ENCODE assay signal across 12 mouse cellular contexts in the genomic region with DNA sequence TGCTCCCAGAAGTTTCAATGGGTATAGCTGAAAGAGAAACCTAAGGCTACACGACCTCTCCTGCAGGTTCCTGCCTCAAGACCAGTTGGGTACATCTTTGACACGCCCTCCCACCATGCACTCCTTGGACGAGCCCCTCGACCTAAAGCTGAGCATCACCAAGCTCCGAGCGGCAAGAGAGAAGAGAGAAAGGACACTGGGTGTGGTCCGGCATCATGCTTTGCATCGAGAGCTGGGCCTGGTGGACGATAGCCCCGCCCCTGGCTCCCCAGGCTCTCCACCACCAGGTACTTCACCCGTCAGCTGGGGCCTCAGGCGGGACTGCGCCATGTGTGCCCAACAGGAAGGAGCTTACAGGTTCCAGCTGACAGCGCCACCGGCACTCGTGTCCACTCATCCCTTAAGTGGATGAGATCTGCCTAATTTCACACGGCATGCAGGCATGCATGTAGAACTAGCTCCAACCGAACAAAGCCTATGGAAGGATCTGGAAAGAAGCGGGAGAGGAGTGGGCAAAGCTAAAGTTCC. TPM values are rescaled to one million over a fixed set of nuclear protein-coding genes. Genes with fewer than 3 reads are reported as not detected.
A peak's percentile ranks its signal among the peaks of the same experiment; 100 is the strongest.
DNase-seq lines count a peak whose midpoint lies in the region; ATAC-seq and TF ChIP-seq lines count a peak whose summit lies in the region.
"Had no signal": no experiment of that assay in that cellular context is flagged by ENCODE, and none has a peak within 500 bp of the region (broad histone marks: within the 10 kb centered on the region; RNA-seq: fewer than 3 reads in every experiment).

No protein-coding gene starts in this region.

- ATAC-seq in limb, embryonic 15.5 days (ENCODE audit: insufficient number of reproducible peaks, low FRiP score, low TSS enrichment, low read depth) = no peak

- TF ChIP-seq CTCF in kidney, adult 2 months (conservative IDR thresholded peaks at IDR 0.05; ENCODE audit: insufficient read depth, insufficient read length, low read depth, low read length) = no peak
- no peak for TF ChIP-seq CTCF in layer of hippocampus, adult 2 months (conservative IDR thresholded peaks at IDR 0.05)

- no peak for TF ChIP-seq POLR2A in kidney, adult 2 months (IDR thresholded peaks at IDR 0.05; ENCODE audit: low read depth, low read length)

- no peak overlapping the region for H3K4me2 ChIP-seq in limb, embryonic 15.5 days
- H3K4me2 ChIP-seq: hindbrain, embryonic 13.5 days had no signal

- no peaks in the 10 kb centered on the region for H3K27me3 ChIP-seq in kidney, adult 2 months (replicated peaks; ENCODE audit: control insufficient read depth, insufficient read depth, low read length)
- H3K27me3 ChIP-seq in limb, embryonic 15.5 days = no peaks in the 10 kb centered on the region
- H3K27me3 ChIP-seq: hindbrain, embryonic 13.5 days; intestine, embryonic 15.5 days had no signal

- DNase-seq in kidney, adult 2 months = no peak
- DNase-seq in kidney, adult 8-10 months = no peak
- DNase-seq in retina, postnatal 1 day = peak; percentile 32
- no peak for DNase-seq in retina, embryonic 14.5 days (ENCODE audit: low spot score)
- no peak for DNase-seq in adrenal gland, adult 2 months
- DNase-seq in layer of hippocampus, adult 2 months (ENCODE audit: low spot score in 2 of 2) = no peak

- no peaks in the 10 kb centered on the region for H3K9me3 ChIP-seq in limb, embryonic 15.5 days
- H3K9me3 ChIP-seq: hindbrain, embryonic 13.5 days; intestine, embryonic 15.5 days; megakaryocyte, embryonic 14.5 days had no signal

- no peak overlapping the region for H3K9ac ChIP-seq in limb, embryonic 15.5 days
- H3K9ac ChIP-seq: intestine, embryonic 15.5 days had no signal

- peaks cover 49% of the 10 kb centered on the region for H3K4me1 ChIP-seq in kidney, adult 2 months (ENCODE audit: control insufficient read depth, insufficient read depth, low read length)
- peaks cover 52% of the 10 kb centered on the region for H3K4me1 ChIP-seq in limb, embryonic 15.5 days

- WGBS in kidney, adult 2 months = 51% methylated on average over 19 of the region's 19 CpGs
- 76% methylated on average over 19 of the region's 19 CpGs for WGBS in limb, embryonic 15.5 days

- H3K36me3 ChIP-seq in kidney, adult 2 months (ENCODE audit: control insufficient read depth, insufficient read depth, low read length) = peaks cover 2% of the 10 kb centered on the region; the same call in 1 of the 2 replicates
- H3K36me3 ChIP-seq in limb, embryonic 15.5 days = peaks cover 46% of the 10 kb centered on the region

- H3K27ac ChIP-seq in kidney, adult 2 months (ENCODE audit: insufficient read depth, low read depth, low read length) = peak overlapping the region; percentile 11; the same call in 1 of the 2 replicates
- peak overlapping the region; percentile 71; the same call in 1 of the 2 replicates for H3K27ac ChIP-seq in limb, embryonic 15.5 days
- H3K27ac ChIP-seq in layer of hippocampus, adult 2 months = no peak overlapping the region
- H3K27ac ChIP-seq: intestine, embryonic 15.5 days; left cerebral cortex, adult 2 months had no signal

- H3K4me3 ChIP-seq in kidney, adult 2 months (ENCODE audit: insufficient read depth, low read depth, low read length) = no peak overlapping the region
- no peak overlapping the region for H3K4me3 ChIP-seq in limb, embryonic 15.5 days
- H3K4me3 ChIP-seq in layer of hippocampus, adult 2 months = no peak overlapping the region
- H3K4me3 ChIP-seq: erythroblast, embryonic 14.5 days; hindbrain, embryonic 13.5 days; intestine, embryonic 15.5 days; left cerebral cortex, adult 2 months; megakaryocyte, embryonic 14.5 days had no signal

RNA-seq across cellular contexts. Expression of a gene that starts 14.1 kb away (rescaled TPM):
- 210 and 226 TPM in 2 replicates for polyA plus RNA-seq in kidney, adult 2 months (2012; rRNA removed)
- polyA plus RNA-seq in limb, embryonic 15.5 days (2015; fragmentation: Nextera tagmentation; extraction: Ambion mirVana) = 31.7 and 34.9 TPM in 2 replicates
- 10 to 100 TPM; 17.3 to 27.4 TPM for total RNA-seq in adrenal gland, adult 2 months (2021)
- 28.9 and 29.3 TPM in 2 replicates for polyA plus RNA-seq in adrenal gland, adult 2 months (2012; rRNA removed)
- 10 to 100 TPM; 11.0 to 13.9 TPM for total RNA-seq in layer of hippocampus, adult 2 months (2021)

RNA-seq across cellular contexts. Expression of a gene that starts 16.2 kb away (rescaled TPM):
- 27.3 and 41.8 TPM in 2 replicates for polyA plus RNA-seq in kidney, adult 2 months (2012; rRNA removed)
- 75.8 and 83.1 TPM in 2 replicates for polyA plus RNA-seq in limb, embryonic 15.5 days (2015; fragmentation: Nextera tagmentation; extraction: Ambion mirVana)
- 100 to 1,000 TPM; 104 to 111 TPM for total RNA-seq in adrenal gland, adult 2 months (2021)
- 16.0 and 33.4 TPM in 2 replicates for polyA plus RNA-seq in adrenal gland, adult 2 months (2012; rRNA removed)
- total RNA-seq in layer of hippocampus, adult 2 months (2021) = 10 to 100 TPM; 72.3 to 75.2 TPM

RNA-seq across cellular contexts. Expression of a gene that starts 31.1 kb away (rescaled TPM):
- 34.6 and 42.3 TPM in 2 replicates for polyA plus RNA-seq in kidney, adult 2 months (2012; rRNA removed)
- 41.5 and 45.1 TPM in 2 replicates for polyA plus RNA-seq in limb, embryonic 15.5 days (2015; fragmentation: Nextera tagmentation; extraction: Ambion mirVana)
- total RNA-seq in adrenal gland, adult 2 months (2021) = 10 to 100 TPM in 1 of 2 experiments, 1 to 10 TPM in 1; 8.4 to 15.4 TPM
- 28.1 and 30.9 TPM in 2 replicates for polyA plus RNA-seq in adrenal gland, adult 2 months (2012; rRNA removed)
- total RNA-seq in layer of hippocampus, adult 2 months (2021) = 1 to 10 TPM; 5.7 to 6.2 TPM

RNA-seq across cellular contexts. Expression of a gene that starts 31.2 kb away (rescaled TPM):
- 57.8 and 72.9 TPM in 2 replicates for polyA plus RNA-seq in kidney, adult 2 months (2012; rRNA removed)
- polyA plus RNA-seq in limb, embryonic 15.5 days (2015; fragmentation: Nextera tagmentation; extraction: Ambion mirVana) = 60.5 and 65.1 TPM in 2 replicates
- total RNA-seq in adrenal gland, adult 2 months (2021) = 100 to 1,000 TPM; 122 to 148 TPM
- polyA plus RNA-seq in adrenal gland, adult 2 months (2012; rRNA removed) = 33.2 and 37.5 TPM in 2 replicates
- 10 to 100 TPM; 61.2 to 65.4 TPM for total RNA-seq in layer of hippocampus, adult 2 months (2021)

RNA-seq across cellular contexts. Expression of a gene that starts 48.9 kb away (rescaled TPM):
- 4.5 and 5.1 TPM in 2 replicates for polyA plus RNA-seq in kidney, adult 2 months (2012; rRNA removed)
- polyA plus RNA-seq in limb, embryonic 15.5 days (2015; fragmentation: Nextera tagmentation; extraction: Ambion mirVana) = 20.4 and 20.7 TPM in 2 replicates
- total RNA-seq in adrenal gland, adult 2 months (2021) = 1 to 10 TPM; 3.8 to 6.7 TPM
- polyA plus RNA-seq in adrenal gland, adult 2 months (2012; rRNA removed) = 3.6 and 4.0 TPM in 2 replicates
- total RNA-seq in layer of hippocampus, adult 2 months (2021) = 1 to 10 TPM; 5.3 to 6.8 TPM
